Mouse (Mus musculus) megakaryocyte, embryonic 14.5 days (primary cell): ENCODE data around the gene Brms1. TPM values are rescaled to one million over a fixed set of nuclear protein-coding genes. Genes with fewer than 3 reads are reported as not detected.
A peak's percentile ranks its signal among the peaks of the same experiment; 100 is the strongest.

ENCODE experiments used
- H3K27me3 ChIP-seq: replicated peaks from 2 replicates; pipeline ENCODE3; 2012; ENCODE audit warnings: inconsistent platforms
- H3K36me3 ChIP-seq: replicated peaks from 2 replicates; pipeline ENCODE3; 2012; ENCODE audit warnings: low read length, inconsistent platforms, mixed read lengths
- H3K4me1 ChIP-seq: 2 replicates; pipeline ENCODE4 v1.6.1; 2012; ENCODE audit warnings: inconsistent platforms
- H3K4me3 ChIP-seq: replicated peaks from 2 replicates; pipeline ENCODE3; 2012; ENCODE audit warnings: moderate library complexity, mild to moderate bottlenecking, inconsistent platforms
- H3K9me3 ChIP-seq: 2 replicates; pipeline ENCODE4 v1.6.1; 2012; ENCODE audit warnings: inconsistent platforms
- FLI1 ChIP-seq: IDR thresholded peaks from 2 replicates; pipeline ENCODE4 v1.6.1; 2012; ENCODE audit warnings: low read length, inconsistent platforms, mixed read lengths
- GATA1 ChIP-seq: IDR thresholded peaks from 3 replicates; pipeline ENCODE4 v1.6.1; 2012; ENCODE audit warnings: mixed read lengths, low read length, inconsistent platforms, borderline replicate concordance
- polyA plus RNA-seq: library from polyadenylated mRNA; stranded (reverse); fragments of >175 nt; gene quantifications from 2 replicates; pipeline ENCODE4 v1.2.3, GENCODE M21; 2012; ENCODE audit warnings: low replicate concordance; ENCODE audit not compliant: insufficient read depth

Gene Brms1
- polyA plus RNA-seq, 1 experiment = 82.3 TPM

DNA sequence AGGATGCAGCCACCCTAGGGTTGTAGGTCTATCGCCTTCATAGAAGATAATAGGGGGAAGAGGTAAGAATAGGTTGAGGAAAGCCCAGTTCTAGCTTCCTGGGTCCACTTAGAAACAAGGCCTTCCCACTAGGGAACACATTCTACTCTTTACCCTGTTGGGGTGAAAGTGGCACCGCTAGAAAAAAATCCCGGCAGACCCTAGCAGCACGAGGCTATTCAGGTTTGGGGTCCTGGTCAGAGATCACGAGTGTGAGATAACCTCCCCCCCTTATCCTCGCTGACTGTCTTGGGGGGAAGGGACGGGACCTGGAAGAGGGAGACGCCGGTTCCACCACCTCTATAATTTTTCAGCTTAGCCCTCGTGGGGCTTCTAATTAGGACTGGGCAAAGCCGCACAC is 29.9 kb downstream of the Brms1 start:
- TF ChIP-seq FLI1 = no peak
- no peak for TF ChIP-seq GATA1
- Histone ChIP-seq H3K4me3 (no peak overlapping the region), H3K27me3 (peaks cover 67% of the 10 kb centered on the region), H3K9me3 (no peaks in the 10 kb centered on the region), H3K4me1 (peaks cover 53% of the 10 kb centered on the region), H3K36me3 (no peaks in the 10 kb centered on the region)

- H3K9me3 ChIP-seq = peaks cover 5% of the 10 kb centered on the region
- peaks cover 52% of the 10 kb centered on the region for H3K4me1 ChIP-seq
- peaks cover 73% of the 10 kb centered on the region for H3K27me3 ChIP-seq
- H3K4me3 ChIP-seq = peak overlapping the region; percentile 92
- TF ChIP-seq FLI1 (no peak), GATA1 (no peak)
- no peaks in the 10 kb centered on the region for H3K36me3 ChIP-seq
These were observed 30.6 kb downstream of the Brms1 start for GRCm38 (mm10) chr19:5071545-5072369.

GRCm38 (mm10) chr19:5072389-5073019 is 31.4 kb downstream of the Brms1 start:
- H3K36me3 ChIP-seq = no peaks in the 10 kb centered on the region
- peak overlapping the region; percentile 92 for H3K4me3 ChIP-seq
- TF ChIP-seq GATA1 = no peak
- no peak for TF ChIP-seq FLI1
- H3K27me3 ChIP-seq = peaks cover 65% of the 10 kb centered on the region
- peaks cover 44% of the 10 kb centered on the region for H3K4me1 ChIP-seq
- peaks cover 5% of the 10 kb centered on the region for H3K9me3 ChIP-seq

- peak overlapping the region; percentile 92 for H3K4me3 ChIP-seq
- no peak for TF ChIP-seq FLI1
- TF ChIP-seq GATA1 = no peak
These were observed 31.9 kb downstream of the Brms1 start for GRCm38 (mm10) chr19:5073028-5073427.

DNA sequence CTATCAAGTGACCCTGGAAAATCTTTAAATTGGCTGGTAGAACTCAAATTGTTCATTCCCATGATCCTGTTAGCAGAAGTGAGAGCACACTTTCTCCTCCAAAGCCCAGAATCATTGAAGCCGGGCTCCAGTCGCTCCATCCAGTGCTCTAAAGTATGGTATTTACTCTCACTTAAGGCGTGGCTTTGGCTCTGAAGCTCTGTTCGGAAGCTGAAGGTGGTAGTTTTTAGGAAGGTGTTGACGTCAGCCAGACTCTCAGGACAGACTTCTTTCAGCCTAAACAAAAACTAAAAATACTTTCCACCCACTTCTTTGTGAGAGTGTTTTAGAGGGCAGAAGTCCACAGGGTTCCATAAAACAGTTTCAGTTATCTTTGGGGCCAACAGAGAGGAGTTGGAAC is 32.4 kb downstream of the Brms1 start:
- peaks cover 60% of the 10 kb centered on the region for H3K27me3 ChIP-seq
- no peak overlapping the region for H3K4me3 ChIP-seq
- peaks cover 5% of the 10 kb centered on the region for H3K9me3 ChIP-seq
- TF ChIP-seq FLI1 (no peak), GATA1 (no peak)
- peaks cover 34% of the 10 kb centered on the region for H3K4me1 ChIP-seq
- no peaks in the 10 kb centered on the region for H3K36me3 ChIP-seq

More at GRCm38 (mm10) chr19:5073028-5073427, 31.9 kb downstream of the Brms1 start:
- Histone ChIP-seq H3K9me3 (peaks cover 5% of the 10 kb centered on the region), H3K4me1 (peaks cover 39% of the 10 kb centered on the region), H3K27me3 (peaks cover 61% of the 10 kb centered on the region), H3K36me3 (no peaks in the 10 kb centered on the region)

DNA sequence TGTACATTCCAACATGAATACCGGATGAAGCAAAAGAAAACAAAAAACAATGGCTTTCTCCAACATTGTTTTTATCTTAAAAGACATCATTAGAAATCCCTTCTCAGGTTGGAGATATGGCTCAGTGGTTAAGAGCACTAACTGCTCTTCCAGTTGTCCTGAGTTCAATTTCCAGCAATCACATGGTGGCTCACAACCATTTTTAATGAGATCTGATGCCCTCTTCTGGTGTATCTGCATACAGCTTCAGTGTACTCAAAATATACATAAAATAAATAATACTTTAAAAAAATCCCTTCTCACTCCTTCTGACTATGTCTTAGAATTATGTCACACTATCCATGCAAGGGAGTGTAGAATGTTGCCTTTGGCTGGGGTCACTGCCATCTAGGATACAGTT is 38.1 kb downstream of the Brms1 start:
- TF ChIP-seq FLI1 = no peak
- no peak for TF ChIP-seq GATA1
- Histone ChIP-seq H3K4me3 (no peak overlapping the region), H3K4me1 (peaks cover 10% of the 10 kb centered on the region; the same call in 1 of the 2 replicates), H3K36me3 (no peaks in the 10 kb centered on the region), H3K9me3 (peaks cover 5% of the 10 kb centered on the region), H3K27me3 (peaks cover 65% of the 10 kb centered on the region)

DNA sequence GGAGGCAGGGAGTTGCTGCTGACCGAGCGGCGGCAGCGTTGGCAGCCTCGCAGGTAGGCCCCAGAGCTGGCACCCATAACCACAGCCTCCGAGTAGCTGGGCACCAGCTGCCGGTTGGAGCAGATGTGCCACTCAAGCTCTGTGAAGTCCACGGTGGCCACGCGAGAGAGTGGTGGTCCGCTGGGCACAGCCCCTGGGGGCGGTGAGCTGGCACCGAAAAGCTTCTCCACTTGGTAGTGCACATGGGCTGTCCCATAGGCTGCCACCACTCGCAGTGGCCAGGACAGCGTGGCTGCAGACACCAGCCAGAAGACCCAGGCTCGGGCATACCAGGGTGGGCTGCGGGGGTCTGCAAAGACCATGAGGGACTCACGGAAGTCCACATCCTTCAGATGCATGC is 40.9 kb downstream of the Brms1 start:
- Histone ChIP-seq H3K4me1 (peaks cover 21% of the 10 kb centered on the region), H3K27me3 (peaks cover 71% of the 10 kb centered on the region), H3K36me3 (no peaks in the 10 kb centered on the region), H3K4me3 (no peak overlapping the region), H3K9me3 (no peaks in the 10 kb centered on the region)
- no peak for TF ChIP-seq GATA1
- TF ChIP-seq FLI1 = no peak

GRCm38 (mm10) chr19:5082596-5082995 is 41.4 kb downstream of the Brms1 start:
- peaks cover 71% of the 10 kb centered on the region for H3K27me3 ChIP-seq
- H3K4me3 ChIP-seq = peak overlapping the region; percentile 59
- no peaks in the 10 kb centered on the region for H3K36me3 ChIP-seq
- no peak for TF ChIP-seq GATA1
- TF ChIP-seq FLI1 = no peak
- no peaks in the 10 kb centered on the region for H3K9me3 ChIP-seq
- H3K4me1 ChIP-seq = peaks cover 27% of the 10 kb centered on the region

DNA sequence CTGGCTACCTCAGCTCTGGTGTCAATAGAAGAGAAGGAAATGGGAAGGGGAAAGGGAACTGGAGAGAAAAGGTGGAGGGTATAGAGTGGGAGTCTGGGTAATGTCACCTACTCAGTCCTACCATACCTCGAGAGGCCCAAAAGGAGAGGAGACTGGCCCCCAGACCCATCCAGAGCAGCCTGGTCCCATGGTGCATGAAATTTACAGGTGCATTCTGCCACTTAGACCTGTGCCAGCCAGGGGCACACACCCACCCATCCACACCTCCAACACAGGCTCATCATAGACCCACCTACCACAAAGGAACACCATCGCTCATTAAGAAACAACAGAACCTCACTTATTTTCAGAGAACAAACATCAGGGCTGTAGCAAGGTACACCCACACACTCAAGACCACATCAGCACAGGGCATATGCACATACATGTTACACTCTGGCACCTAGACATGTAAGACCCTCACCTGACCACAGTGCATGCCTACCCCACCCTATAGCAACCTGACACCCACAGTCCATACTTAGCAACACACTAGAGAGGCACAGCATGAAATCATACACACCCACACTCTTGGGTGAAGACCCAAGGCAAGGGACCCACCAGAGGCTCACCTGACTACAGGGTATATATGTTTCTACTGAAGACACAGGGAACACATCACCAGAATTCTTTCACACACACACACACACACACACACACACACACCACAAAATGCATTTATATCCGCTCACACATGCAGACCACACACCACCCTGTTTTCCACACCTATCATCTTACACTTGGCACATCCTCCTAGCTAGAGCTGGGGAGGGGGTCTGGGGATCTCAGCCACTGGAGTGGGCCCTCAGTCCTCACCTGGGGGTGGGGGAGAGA is 43.0 kb downstream of the Brms1 start:
- H3K4me3 ChIP-seq = no peak overlapping the region
- TF ChIP-seq FLI1 (no peak), GATA1 (no peak)
- H3K27me3 ChIP-seq = peaks cover 66% of the 10 kb centered on the region
- peaks cover 38% of the 10 kb centered on the region for H3K4me1 ChIP-seq
- no peaks in the 10 kb centered on the region for H3K9me3 ChIP-seq
- no peaks in the 10 kb centered on the region for H3K36me3 ChIP-seq
